Mouse (Mus musculus): ENCODE data around the gene Fbxo44.

DNA sequence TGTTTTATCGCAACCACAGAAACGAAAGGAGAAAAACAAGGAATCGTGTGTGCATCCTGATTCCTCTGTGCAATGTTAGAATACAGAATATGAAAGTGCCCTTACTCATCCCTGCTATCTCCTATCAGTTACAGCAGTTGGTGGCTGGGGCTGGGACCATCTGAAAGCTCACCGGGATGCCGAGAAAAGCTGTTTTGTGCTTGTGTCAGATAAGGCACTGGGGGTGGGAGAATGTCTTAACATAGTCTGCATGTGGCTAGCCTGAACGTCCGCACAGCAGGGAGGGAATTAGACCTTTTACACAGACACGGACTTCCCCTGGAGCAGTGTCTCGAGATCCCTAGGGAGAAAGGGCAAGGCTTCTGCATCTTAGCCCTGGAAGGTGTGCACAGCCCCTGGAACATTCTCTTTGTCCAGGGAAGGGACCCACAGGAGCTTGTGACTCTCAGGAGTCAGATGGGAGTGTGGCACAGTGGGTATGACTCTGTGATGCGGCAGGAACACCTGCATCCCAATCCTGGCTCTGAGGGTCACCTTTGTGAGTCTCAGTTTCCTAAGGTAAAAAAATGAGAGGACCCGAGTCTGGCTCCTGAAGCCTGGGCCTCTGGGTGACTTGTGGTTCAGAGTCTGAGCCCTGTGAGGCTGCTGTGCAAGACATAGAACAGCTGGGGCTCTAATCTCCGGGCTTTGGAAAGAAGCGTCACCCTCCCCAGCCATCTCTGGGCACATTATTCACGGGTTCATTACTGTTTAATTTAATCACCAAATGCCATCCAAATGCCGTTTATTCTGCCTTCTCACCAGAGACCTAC lies 44.0 kb upstream of the Fbxo44 start:
- TF ChIP-seq CTCF (IDR thresholded peaks at IDR 0.05), result no peak
- no peak for TF ChIP-seq EP300 (IDR thresholded peaks at IDR 0.05)
